Mouse (Mus musculus): ENCODE data around the gene Ghrhr.

- TF ChIP-seq CTCF (IDR thresholded peaks at IDR 0.05; ENCODE audit: low read depth): no peak
- TF ChIP-seq EP300 (IDR thresholded peaks at IDR 0.05; ENCODE audit: low read depth): no peak
Measured at GRCm38 (mm10) chr6:55341688-55342087, 34.4 kb upstream of the Ghrhr start.
